In the genomic region with DNA sequence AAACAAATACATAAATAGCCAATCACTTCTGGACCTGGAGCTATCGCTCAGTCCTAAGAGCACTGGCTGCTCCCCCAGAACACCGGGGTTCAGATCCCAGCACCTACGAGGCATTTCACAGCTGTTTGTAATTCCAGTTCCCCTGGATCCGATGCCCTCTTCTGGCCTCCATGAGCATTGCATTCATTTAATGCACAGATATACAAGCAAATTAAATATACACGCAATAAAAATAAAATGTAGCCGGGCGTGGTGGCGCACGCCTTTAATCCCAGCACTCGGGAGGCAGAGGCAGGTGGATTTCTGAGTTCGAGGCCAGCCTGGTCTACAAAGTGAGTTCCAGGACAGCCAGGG, we compare ENCODE assay signal across 7 mouse cellular contexts. TPM values are rescaled to one million over a fixed set of nuclear protein-coding genes. Genes with fewer than 3 reads are reported as not detected.
DNase-seq lines count a peak whose midpoint lies in the region; ATAC-seq and TF ChIP-seq lines count a peak whose summit lies in the region.
"Not testable (repeated sequence)": the region's sequence is repeated elsewhere in the genome, so short reads cannot be mapped to it uniquely, and the experiment has no call there.

No protein-coding gene starts in this region.

- peak; percentile 78 for DNase-seq in R1 (ENCODE audit: low read depth, low spot score)
- peak; percentile 80 for DNase-seq in cerebellum, adult 9-10 months
- peak; percentile 68 for DNase-seq in forebrain, embryonic 11.5 days (ENCODE audit: low spot score)
- DNase-seq in kidney, adult 9 months: peak; percentile 61
- not testable (repeated sequence) for DNase-seq in liver, embryonic 14.5 days (ENCODE audit: low read depth in 3 of 3, low spot score in 3 of 3)
- DNase-seq in midbrain, embryonic 10.5 days (ENCODE audit: low spot score): peak; percentile 44
- peak; percentile 50 to 74 for DNase-seq in spleen, postnatal 4 days (ENCODE audit: low spot score in 2 of 2)

- H3K9me3 ChIP-seq in forebrain, embryonic 11.5 days (ENCODE audit: control insufficient read depth, low read length); liver, embryonic 14.5 days (ENCODE audit: control insufficient read depth, low read length); midbrain, embryonic 10.5 days (replicated peaks): not testable (repeated sequence)

- H3K4me1 ChIP-seq in forebrain, embryonic 11.5 days (replicated peaks; ENCODE audit: control insufficient read depth, insufficient read depth, low read length): not testable (repeated sequence)
- H3K4me1 ChIP-seq in liver, embryonic 14.5 days (replicated peaks; ENCODE audit: control insufficient read depth in 2 of 2, insufficient read depth in 2 of 2, low read length in 1 of 2): peaks cover 5 to 16% of the 10 kb centered on the region in 2 experiments
- H3K4me1 ChIP-seq in midbrain, embryonic 10.5 days: peaks cover 28% of the 10 kb centered on the region

- not testable (repeated sequence) for H3K27ac ChIP-seq in forebrain, embryonic 11.5 days (ENCODE audit: low read depth, low read length); liver, embryonic 14.5 days; midbrain, embryonic 10.5 days (replicated peaks)

- H3K27me3 ChIP-seq in forebrain, embryonic 11.5 days (ENCODE audit: control insufficient read depth, insufficient read depth, low read length); liver, embryonic 14.5 days (ENCODE audit: control insufficient read depth, insufficient read depth, low read length); midbrain, embryonic 10.5 days (ENCODE audit: low read depth, poor library complexity, severe bottlenecking): not testable (repeated sequence)

- not testable (repeated sequence) for H3K36me3 ChIP-seq in forebrain, embryonic 11.5 days (ENCODE audit: control insufficient read depth, insufficient read depth, low read length)
- H3K36me3 ChIP-seq in liver, embryonic 14.5 days (replicated peaks; ENCODE audit: control insufficient read depth, insufficient read depth, low read depth): peaks cover 28% of the 10 kb centered on the region
- H3K36me3 ChIP-seq in midbrain, embryonic 10.5 days: peaks cover 35% of the 10 kb centered on the region

- H3K4me3 ChIP-seq in forebrain, embryonic 11.5 days (ENCODE audit: low read depth, low read length); liver, embryonic 14.5 days (ENCODE audit: insufficient read depth in 1 of 2, low read depth in 2 of 2, low read length in 2 of 2): not testable (repeated sequence)
- H3K4me3 ChIP-seq in midbrain, embryonic 10.5 days: peak overlapping the region; percentile 95; the same call in 1 of the 2 replicates

- peak; percentile 48; the same call in 1 of the 2 replicates for TF ChIP-seq CTCF in liver, embryonic 14.5 days (IDR thresholded peaks at IDR 0.05; ENCODE audit: low read depth)

- ATAC-seq in forebrain, embryonic 11.5 days (replicated peaks; ENCODE audit: low FRiP score): peak; percentile 40
- not testable (repeated sequence) for ATAC-seq in liver, embryonic 14.5 days (ENCODE audit: insufficient read depth)

- not testable (repeated sequence) for TF ChIP-seq EP300 in liver, embryonic 14.5 days (IDR thresholded peaks at IDR 0.05; ENCODE audit: low read depth)

- not testable (repeated sequence) for H3K4me2 ChIP-seq in forebrain, embryonic 11.5 days (ENCODE audit: low read depth, low read length, severe bottlenecking); liver, embryonic 14.5 days (ENCODE audit: low read depth)

- H3K9ac ChIP-seq in forebrain, embryonic 11.5 days (ENCODE audit: low read length); liver, embryonic 14.5 days (replicated peaks): not testable (repeated sequence)

- WGBS in forebrain, embryonic 11.5 days: 28% methylated on average over 11 of the region's 11 CpGs
- 16% methylated on average over 11 of the region's 11 CpGs for WGBS in liver, embryonic 14.5 days (ENCODE audit: insufficient replicate concordance)
- 31% methylated on average over 11 of the region's 11 CpGs for WGBS in midbrain, embryonic 10.5 days

RNA-seq across cellular contexts. Expression of a gene that starts 0.4 kb away (rescaled TPM):
- polyA plus RNA-seq in forebrain, embryonic 11.5 days (2014; fragmentation: Nextera tagmentation; extraction: Ambion mirVana): 852 and 943 TPM in 2 replicates
- 758 and 1,654 TPM in 2 replicates for polyA plus RNA-seq in liver, embryonic 14.5 days (2012; rRNA removed)
- polyA plus RNA-seq in liver, embryonic 14.5 days (2014; fragmentation: Nextera tagmentation; extraction: Ambion mirVana): 899 and 926 TPM in 2 replicates
- polyA plus RNA-seq in midbrain, embryonic 10.5 days (2016; fragmentation: Nextera tagmentation; extraction: Ambion mirVana): 851 and 1,060 TPM in 2 replicates

RNA-seq across cellular contexts. Expression of a gene that starts 7.3 kb away (rescaled TPM):
- polyA plus RNA-seq in forebrain, embryonic 11.5 days (2014; fragmentation: Nextera tagmentation; extraction: Ambion mirVana): 10.5 and 11.7 TPM in 2 replicates
- 2.7 and 2.9 TPM in 2 replicates for polyA plus RNA-seq in liver, embryonic 14.5 days (2012; rRNA removed)
- polyA plus RNA-seq in liver, embryonic 14.5 days (2014; fragmentation: Nextera tagmentation; extraction: Ambion mirVana): 6.4 and 6.5 TPM in 2 replicates
- 9.6 and 12.6 TPM in 2 replicates for polyA plus RNA-seq in midbrain, embryonic 10.5 days (2016; fragmentation: Nextera tagmentation; extraction: Ambion mirVana)

RNA-seq across cellular contexts. Expression of a gene that starts 59.3 kb away (rescaled TPM):
- polyA plus RNA-seq in forebrain, embryonic 11.5 days (2014; fragmentation: Nextera tagmentation; extraction: Ambion mirVana): 0.96 and 1.1 TPM in 2 replicates
- polyA plus RNA-seq in liver, embryonic 14.5 days (2012; rRNA removed): 0.03 and 0.17 TPM in 2 replicates
- polyA plus RNA-seq in liver, embryonic 14.5 days (2014; fragmentation: Nextera tagmentation; extraction: Ambion mirVana): not detected in 2 replicates
- polyA plus RNA-seq in midbrain, embryonic 10.5 days (2016; fragmentation: Nextera tagmentation; extraction: Ambion mirVana): 2.1 and 2.2 TPM in 2 replicates
